In the genomic region with DNA sequence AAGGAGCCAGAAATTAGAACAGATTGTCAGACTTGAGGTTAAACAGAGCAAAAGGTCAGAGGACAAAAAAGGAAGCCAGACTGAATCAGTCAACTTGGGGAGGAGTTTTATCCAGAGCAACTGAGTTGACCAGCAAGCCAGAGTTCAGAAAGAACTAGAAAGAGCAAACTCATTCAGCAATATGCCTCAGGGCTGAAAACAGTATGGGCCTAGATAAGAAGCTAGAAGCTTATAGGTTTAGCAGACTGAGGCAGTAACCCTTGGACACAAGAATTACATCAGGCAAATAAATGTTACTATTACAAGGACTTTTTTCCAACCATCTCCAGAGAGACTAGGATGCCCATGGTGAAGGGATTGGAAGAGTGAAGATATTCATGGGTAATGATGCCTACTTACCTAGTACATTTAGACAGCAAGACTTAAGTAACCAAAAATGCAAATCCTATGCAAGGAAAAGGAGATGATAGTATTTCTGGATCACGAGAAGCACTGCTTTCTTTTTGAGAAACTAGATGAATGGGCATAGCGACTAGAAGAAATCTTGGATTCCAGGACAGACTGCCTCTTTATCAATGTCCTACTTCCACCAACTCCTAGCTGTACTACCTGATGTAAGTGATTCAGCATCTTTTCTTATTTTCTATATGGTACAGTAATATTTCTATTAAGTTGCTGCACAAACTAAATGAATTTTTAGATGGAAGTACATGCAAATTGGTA, we compare ENCODE assay signal across 30 mouse cellular contexts.
DNase-seq lines count a peak whose midpoint lies in the region; ATAC-seq and TF ChIP-seq lines count a peak whose summit lies in the region.
"Had no signal": no experiment of that assay in that cellular context is flagged by ENCODE, and none has a peak within 500 bp of the region (broad histone marks: within the 10 kb centered on the region; RNA-seq: fewer than 3 reads in every experiment).

No protein-coding gene starts in this region.

- no peak for TF ChIP-seq CTCF in liver, embryonic 14.5 days (IDR thresholded peaks at IDR 0.05; ENCODE audit: low read depth)
- no peak for TF ChIP-seq CTCF in thymus, adult 2 months (IDR thresholded peaks at IDR 0.05; ENCODE audit: borderline replicate concordance, control insufficient read depth, extremely low read depth, insufficient read depth, low read length, poor library complexity)

- peak in 1 of 3 experiments; percentile 10 for DNase-seq in liver, embryonic 14.5 days (ENCODE audit: low read depth in 3 of 3, low spot score in 3 of 3)
- peak; percentile 15 for DNase-seq in telencephalon, adult 2 months (ENCODE audit: low read depth, low spot score)
- DNase-seq in thymus, adult 2 months, result no peak
- no peak for DNase-seq in embryo, embryonic 9.5 days (ENCODE audit: extremely low spot score)
- DNase-seq: adrenal gland, postnatal 14 days; cerebellum, adult 11 months; cerebellum, adult 9-10 months; cerebellum, postnatal 36 days; embryo, embryonic 11 days; forebrain, postnatal 0 days; gastrocnemius, postnatal 14 days; heart, postnatal 36 days; kidney, adult 18-20 months; kidney, postnatal 25 days; lung, embryonic 14.5 days; lung, postnatal 14 days; retina, postnatal 1 day; thymus, postnatal 4 days had no signal

- no peak overlapping the region for H3K4me3 ChIP-seq in intestine, embryonic 16.5 days (ENCODE audit: low read length)
- H3K4me3 ChIP-seq in intestine, embryonic 15.5 days (replicated peaks), result no peak overlapping the region
- H3K4me3 ChIP-seq in liver, embryonic 14.5 days (ENCODE audit: insufficient read depth in 1 of 2, low read depth in 2 of 2, low read length in 2 of 2), result no peak overlapping the region
- no peak overlapping the region for H3K4me3 ChIP-seq in thymus, adult 2 months (ENCODE audit: control insufficient read depth, insufficient read depth, low read length)
- H3K4me3 ChIP-seq: embryonic facial prominence, embryonic 13.5 days; erythroblast, embryonic 14.5 days; forebrain, embryonic 12.5 days; heart, embryonic 10.5 days; hindbrain, embryonic 13.5 days; kidney, embryonic 15.5 days; limb, embryonic 13.5 days had no signal

- TF ChIP-seq EP300 in liver, embryonic 14.5 days (IDR thresholded peaks at IDR 0.05; ENCODE audit: low read depth), result no peak

- H3K27me3 ChIP-seq in intestine, embryonic 16.5 days (replicated peaks; ENCODE audit: control insufficient read depth, insufficient read depth, low read length), result no peaks in the 10 kb centered on the region
- H3K27me3 ChIP-seq in intestine, embryonic 15.5 days (replicated peaks), result no peaks in the 10 kb centered on the region
- no peaks in the 10 kb centered on the region for H3K27me3 ChIP-seq in liver, embryonic 14.5 days (ENCODE audit: control insufficient read depth, insufficient read depth, low read length)
- H3K27me3 ChIP-seq in thymus, adult 2 months (ENCODE audit: control insufficient read depth, insufficient read depth, low read length), result no peaks in the 10 kb centered on the region
- H3K27me3 ChIP-seq: embryonic facial prominence, embryonic 13.5 days; forebrain, embryonic 12.5 days; hindbrain, embryonic 13.5 days; kidney, embryonic 15.5 days; limb, embryonic 13.5 days had no signal

- no peaks in the 10 kb centered on the region for H3K4me1 ChIP-seq in intestine, embryonic 16.5 days (ENCODE audit: control insufficient read depth, insufficient read depth, low read length)
- no peaks in the 10 kb centered on the region for H3K4me1 ChIP-seq in intestine, embryonic 15.5 days (replicated peaks)
- peaks cover 0 to 1% of the 10 kb centered on the region in 2 experiments; a peak in 1 of 4 replicates for H3K4me1 ChIP-seq in liver, embryonic 14.5 days (replicated peaks; ENCODE audit: control insufficient read depth in 2 of 2, insufficient read depth in 2 of 2, low read length in 1 of 2)
- no peaks in the 10 kb centered on the region for H3K4me1 ChIP-seq in thymus, adult 2 months (replicated peaks; ENCODE audit: control insufficient read depth, insufficient read depth, low read length)
- H3K4me1 ChIP-seq: embryonic facial prominence, embryonic 13.5 days; heart, embryonic 10.5 days; kidney, embryonic 15.5 days; limb, embryonic 13.5 days had no signal

- WGBS in intestine, embryonic 16.5 days, result 76% methylated on average over 2 of the region's 2 CpGs
- WGBS in intestine, embryonic 15.5 days, result 85% methylated on average over 2 of the region's 2 CpGs
- 58% methylated on average over 2 of the region's 2 CpGs for WGBS in liver, embryonic 14.5 days (ENCODE audit: insufficient replicate concordance)
- WGBS in thymus, adult 2 months, result 95% methylated on average over 2 of the region's 2 CpGs

- H3K4me2 ChIP-seq in intestine, embryonic 16.5 days (ENCODE audit: low read depth, low read length), result no peak overlapping the region
- no peak overlapping the region for H3K4me2 ChIP-seq in intestine, embryonic 15.5 days (replicated peaks)
- no peak overlapping the region for H3K4me2 ChIP-seq in liver, embryonic 14.5 days (ENCODE audit: low read depth)
- H3K4me2 ChIP-seq: embryonic facial prominence, embryonic 13.5 days; forebrain, embryonic 12.5 days; hindbrain, embryonic 13.5 days; kidney, embryonic 15.5 days; limb, embryonic 13.5 days; lung, embryonic 14.5 days; midbrain, embryonic 11.5 days had no signal

- no peak overlapping the region for H3K27ac ChIP-seq in intestine, embryonic 16.5 days (ENCODE audit: low read length)
- no peak overlapping the region for H3K27ac ChIP-seq in intestine, embryonic 15.5 days
- H3K27ac ChIP-seq in liver, embryonic 14.5 days, result no peak overlapping the region
- no peak overlapping the region for H3K27ac ChIP-seq in thymus, adult 2 months (ENCODE audit: control insufficient read depth, insufficient read depth, low read length)
- H3K27ac ChIP-seq: embryonic facial prominence, embryonic 13.5 days; forebrain, embryonic 12.5 days; heart, embryonic 10.5 days; hindbrain, embryonic 13.5 days; kidney, embryonic 15.5 days; limb, embryonic 13.5 days; stomach, postnatal 0 days had no signal

- peak; percentile 46; the same call in 1 of the 2 replicates for ATAC-seq in intestine, embryonic 16.5 days
- ATAC-seq in intestine, embryonic 15.5 days, result no peak
- ATAC-seq in erythroid progenitor cell, adult 5-6 weeks (replicated peaks; ENCODE audit: low FRiP score, poor library complexity, severe bottlenecking), result peak; percentile 71
- peak; percentile 79 for ATAC-seq in liver, embryonic 14.5 days (ENCODE audit: insufficient read depth)
- ATAC-seq: forebrain, postnatal 0 days had no signal

- H3K36me3 ChIP-seq in intestine, embryonic 16.5 days (ENCODE audit: control insufficient read depth, insufficient read depth, low read length), result no peaks in the 10 kb centered on the region
- no peaks in the 10 kb centered on the region for H3K36me3 ChIP-seq in intestine, embryonic 15.5 days
- no peaks in the 10 kb centered on the region for H3K36me3 ChIP-seq in liver, embryonic 14.5 days (replicated peaks; ENCODE audit: control insufficient read depth, insufficient read depth, low read depth)
- no peaks in the 10 kb centered on the region for H3K36me3 ChIP-seq in thymus, adult 2 months (ENCODE audit: control insufficient read depth, insufficient read depth, low read length)
- H3K36me3 ChIP-seq: embryonic facial prominence, embryonic 13.5 days; forebrain, embryonic 12.5 days; heart, embryonic 10.5 days; hindbrain, embryonic 13.5 days; kidney, embryonic 15.5 days; limb, embryonic 13.5 days had no signal

- no peak overlapping the region for H3K9ac ChIP-seq in intestine, embryonic 16.5 days (ENCODE audit: low read depth, low read length)
- H3K9ac ChIP-seq in intestine, embryonic 15.5 days, result no peak overlapping the region
- no peak overlapping the region for H3K9ac ChIP-seq in liver, embryonic 14.5 days (replicated peaks)
- H3K9ac ChIP-seq: embryonic facial prominence, embryonic 13.5 days; forebrain, embryonic 12.5 days; forebrain, postnatal 0 days; hindbrain, embryonic 13.5 days; kidney, embryonic 15.5 days; limb, embryonic 13.5 days; lung, embryonic 14.5 days had no signal

- no peak for TF ChIP-seq POLR2A in thymus, adult 2 months (IDR thresholded peaks at IDR 0.05; ENCODE audit: control insufficient read depth, extremely low read depth, insufficient read depth, low read length, poor library complexity)

- H3K9me3 ChIP-seq in intestine, embryonic 16.5 days (ENCODE audit: control insufficient read depth, low read length), result no peaks in the 10 kb centered on the region
- no peaks in the 10 kb centered on the region for H3K9me3 ChIP-seq in intestine, embryonic 15.5 days
- H3K9me3 ChIP-seq in liver, embryonic 14.5 days (ENCODE audit: control insufficient read depth, low read length), result no peaks in the 10 kb centered on the region
- H3K9me3 ChIP-seq: embryonic facial prominence, embryonic 13.5 days; forebrain, embryonic 12.5 days; heart, embryonic 10.5 days; hindbrain, embryonic 13.5 days; kidney, embryonic 15.5 days; limb, embryonic 13.5 days had no signal
